Mouse (Mus musculus) gastrocnemius, postnatal 10 days (tissue): ENCODE data around the gene Gm48552. TPM values are rescaled to one million over a fixed set of nuclear protein-coding genes. Genes with fewer than 3 reads are reported as not detected.
A peak's percentile ranks its signal among the peaks of the same experiment; 100 is the strongest.

Source experiments
- DNase-seq: peaks from one replicate; pipeline ENCODE4 v3.0.0; 2021; ENCODE audit warnings: mixed read lengths
- long read RNA-seq, 2 experiments: library from polyadenylated mRNA; stranded (forward); transcript quantifications; one replicate each; pipeline ENCODE4 v2.0.0; 2021
- total RNA-seq, 2 experiments: library from RNA; stranded (reverse); gene quantifications; 2 replicates each; pipeline ENCODE4 v1.2.3; 2021

Gm48552 gene
- total RNA-seq, result 1 to 10 TPM in 1 of 2 experiments, under 1 TPM in 1; 0.33 to 2.0 TPM
- long read RNA-seq, experiment 1, result 0 reads
- long read RNA-seq, experiment 2, result 0 reads

DNA sequence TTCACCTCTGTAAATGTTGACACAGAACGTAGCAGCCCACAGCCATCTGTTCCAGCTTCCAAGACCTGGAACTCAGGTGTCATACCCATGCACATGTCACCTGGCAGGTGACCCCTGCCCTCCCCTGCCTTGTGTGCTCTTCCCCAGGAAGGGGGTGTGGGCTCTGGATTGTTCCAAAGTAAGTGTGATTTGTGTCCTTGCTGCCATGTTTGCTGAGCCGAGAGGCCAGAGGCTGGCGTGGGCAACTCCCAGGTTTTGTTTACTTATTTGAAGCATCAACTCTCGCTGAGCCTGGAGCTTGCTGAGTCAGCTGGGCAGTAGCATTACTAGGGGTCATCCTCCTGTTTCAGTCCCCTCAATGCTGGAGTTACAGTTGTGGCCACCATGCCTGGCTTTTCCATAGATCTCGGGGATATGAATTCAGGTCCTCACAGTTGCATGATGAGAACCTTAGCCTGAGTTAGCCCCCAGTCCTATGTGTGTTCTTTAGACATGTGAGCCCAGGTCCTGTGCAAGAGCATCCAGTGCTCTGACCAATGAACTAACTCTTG, at the start of gene Gm48552:
Gene Gm48552, plus strand, starts transcription at position 501 of the 551 bp plus-strand sequence.
- no peak for DNase-seq

DNA sequence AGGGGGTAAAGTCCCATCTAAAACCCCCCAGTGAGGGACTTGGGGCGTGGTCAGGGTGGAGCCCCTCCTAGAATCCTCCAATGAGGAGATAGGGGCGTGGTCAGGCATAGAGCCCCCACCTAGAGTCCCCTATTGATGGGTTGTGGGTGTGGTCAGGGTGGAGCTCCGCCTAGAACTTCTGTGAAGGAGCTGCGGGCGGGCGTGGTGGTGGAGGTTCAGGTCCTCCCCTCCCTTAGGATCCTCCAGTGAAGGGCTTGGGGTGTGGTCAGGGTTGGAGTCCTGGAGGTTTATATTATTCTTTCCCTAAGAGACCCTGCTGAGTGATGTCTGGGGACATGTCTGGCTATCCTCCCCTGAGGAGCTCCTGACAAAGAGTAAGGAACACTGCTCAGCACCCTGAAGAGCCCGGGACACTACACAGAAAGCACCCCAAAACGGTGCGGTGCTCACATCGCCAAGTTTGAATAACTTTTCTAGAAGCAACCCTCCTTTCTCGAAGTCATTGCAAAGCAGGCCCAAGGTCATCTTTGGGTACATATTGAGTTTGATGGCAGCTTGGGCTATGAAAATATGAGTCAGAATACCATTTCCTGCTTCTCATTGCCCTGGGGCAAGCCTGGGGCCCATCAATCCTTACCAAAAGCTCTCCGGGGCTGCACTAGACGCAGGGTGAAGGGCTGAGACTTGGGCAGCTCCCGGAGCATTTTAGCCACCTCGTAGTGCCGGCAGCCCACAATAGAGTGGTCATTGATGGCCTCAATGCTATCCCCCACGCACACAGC, 48.1 kb upstream of the Gm48552 start:
- no peak for DNase-seq

DNA sequence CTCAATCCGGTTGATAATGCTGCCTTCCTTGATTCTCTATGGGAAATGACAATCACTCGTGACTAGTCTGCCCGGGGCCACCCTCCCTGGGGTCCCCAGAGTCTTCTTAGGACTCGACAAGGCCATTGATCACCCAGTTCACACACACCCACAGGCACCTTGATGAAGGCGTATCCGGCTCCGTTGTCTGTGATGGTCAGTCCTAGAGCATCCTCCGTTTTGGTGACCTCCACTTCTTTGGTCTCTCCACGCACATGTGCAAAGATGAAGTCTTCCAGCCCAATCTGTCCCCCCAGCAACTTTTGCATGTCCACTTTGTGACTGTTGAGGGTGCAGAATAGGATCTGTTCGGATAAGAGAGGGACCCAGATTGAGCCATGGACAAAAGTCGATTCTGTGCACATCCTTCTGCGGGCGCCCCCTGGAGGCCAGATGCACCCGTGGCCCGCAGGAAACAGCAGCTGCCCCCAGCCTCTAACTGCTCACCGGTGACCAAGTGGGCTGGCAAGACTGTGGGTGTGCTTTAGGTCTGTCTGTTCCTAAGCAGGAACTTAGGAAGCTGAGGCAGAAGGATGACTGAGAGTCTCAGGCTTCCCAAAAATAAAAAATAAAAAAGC, 47.4 kb upstream of the Gm48552 start:
- peak; percentile 84 for DNase-seq

DNA sequence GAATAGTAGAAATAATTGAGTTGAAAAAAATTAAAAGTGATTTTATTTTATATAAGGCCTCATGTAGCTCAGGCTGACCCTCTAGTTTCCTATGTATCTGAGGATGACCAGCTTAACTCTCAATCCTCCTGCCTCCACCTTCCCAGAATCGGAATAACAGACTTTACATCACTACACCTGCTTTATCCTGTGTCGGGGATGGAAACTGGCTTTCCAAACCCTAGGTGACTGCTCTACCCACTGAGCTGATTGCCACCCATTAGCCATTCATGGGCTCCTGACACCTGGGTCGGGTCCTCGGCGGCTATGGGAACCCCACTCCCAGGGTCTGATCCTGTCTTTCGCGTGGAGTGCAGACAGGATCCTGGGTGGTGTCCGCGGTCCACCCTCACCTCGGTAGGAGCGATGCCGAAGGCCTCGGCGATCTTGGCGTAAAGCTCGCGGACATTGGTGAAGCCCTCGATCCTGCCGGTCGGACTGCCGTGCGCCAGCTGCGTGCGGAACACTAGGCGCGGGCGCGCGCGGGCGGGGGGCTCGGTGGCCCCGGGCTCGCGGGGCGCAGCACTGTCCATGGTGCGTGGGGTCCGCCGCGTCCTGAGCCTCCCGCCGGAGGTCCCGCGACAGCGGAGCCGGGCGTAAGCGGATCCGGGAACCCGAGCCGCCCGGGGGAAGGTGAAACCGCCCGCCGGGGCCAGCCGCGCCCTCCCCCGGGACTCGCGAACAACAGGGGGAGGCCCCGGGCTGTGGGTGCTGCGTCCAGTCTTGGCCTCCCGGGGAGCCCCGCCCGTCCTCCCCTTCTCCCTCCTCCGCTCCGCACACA, 45.9 kb upstream of the Gm48552 start, which contains the start of gene Gipc3:
Gene Gipc3, minus strand, starts transcription at position 581 of the 820 bp plus-strand sequence.
- DNase-seq, result peak; percentile 46

DNA sequence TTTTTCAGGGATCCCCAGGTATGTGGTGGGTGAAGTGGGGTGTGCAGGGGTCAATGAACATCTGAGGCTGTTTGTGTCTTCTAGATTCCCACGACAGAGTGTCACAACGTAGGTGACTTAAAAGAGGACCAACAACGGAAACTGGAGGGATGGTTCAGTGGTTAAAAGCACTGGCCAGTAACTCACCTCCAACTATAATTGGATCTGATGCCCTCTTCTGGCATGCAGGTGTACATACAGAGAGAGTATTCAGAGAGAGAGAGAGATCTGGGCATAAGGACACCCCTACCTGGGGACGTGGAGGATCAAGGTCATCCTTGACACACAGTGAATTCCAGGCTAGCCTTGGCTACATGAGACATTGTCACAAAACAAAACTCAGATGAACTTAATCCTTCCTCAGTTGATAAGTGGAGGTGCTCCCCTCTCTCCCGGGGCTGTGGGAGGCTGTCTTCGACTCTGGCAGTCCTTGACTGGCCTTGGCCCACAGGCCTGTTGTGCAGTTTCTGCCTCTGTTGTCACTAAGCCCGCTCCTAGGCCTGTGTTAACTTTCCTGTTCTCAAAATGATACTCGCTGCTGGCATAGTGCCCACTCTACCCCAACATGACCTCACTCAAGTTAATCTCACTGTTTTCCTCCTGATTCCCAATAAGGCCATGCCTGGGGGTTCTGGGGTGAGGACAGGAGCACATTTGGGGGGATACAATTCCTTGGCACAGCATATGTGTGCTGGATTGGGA, 44.2 kb upstream of the Gm48552 start:
- peak; percentile 46 for DNase-seq

DNA sequence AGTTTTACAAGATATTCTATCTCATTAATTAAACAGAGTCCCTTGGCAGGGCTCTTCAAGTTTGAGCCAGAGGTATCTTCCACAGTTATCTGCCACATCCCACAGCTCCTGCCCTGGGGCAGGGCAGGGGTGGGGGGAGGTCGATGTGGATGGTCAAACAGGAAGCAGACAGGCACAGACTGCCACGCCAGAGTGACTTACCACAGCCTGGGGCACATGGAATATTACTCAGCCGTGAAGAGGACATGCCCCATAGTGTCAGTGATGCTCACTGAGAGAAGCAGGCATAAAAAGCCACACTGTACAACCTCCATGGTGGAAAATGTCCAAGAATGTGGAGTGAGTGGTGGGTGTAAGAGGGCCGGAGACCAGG, 43.7 kb upstream of the Gm48552 start:
- no peak for DNase-seq

DNA sequence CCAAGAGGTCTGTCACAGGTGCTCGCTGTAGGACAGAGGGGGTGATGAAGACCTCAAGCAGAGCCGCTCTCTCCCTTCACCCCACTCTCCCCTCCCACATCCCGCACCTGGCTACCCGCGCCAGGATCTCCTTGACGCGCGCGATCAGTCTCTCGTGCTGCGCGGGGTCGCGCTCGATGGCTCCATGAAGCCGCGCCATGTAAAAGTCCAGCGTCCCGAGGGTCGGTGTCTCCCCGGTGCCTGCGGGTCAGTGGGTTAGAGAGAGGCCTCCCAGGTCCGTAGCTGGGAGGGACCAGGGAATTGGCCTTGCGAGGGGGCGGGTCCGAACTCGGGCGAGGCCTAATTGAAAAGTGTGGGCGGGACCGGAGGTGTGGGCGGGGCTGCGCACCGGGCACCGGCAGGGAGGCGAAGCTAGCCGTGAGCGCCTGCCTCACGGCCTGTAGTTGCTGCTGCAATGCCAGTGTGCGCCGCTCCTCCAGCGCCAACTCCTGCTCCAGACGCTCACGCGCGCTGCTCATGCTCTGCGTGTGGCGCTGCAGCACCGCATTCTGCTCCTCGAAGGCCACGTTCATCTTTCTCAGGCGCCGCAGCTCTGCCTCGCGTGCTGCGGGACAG, 42.2 kb upstream of the Gm48552 start:
- peak; percentile 38 for DNase-seq

DNA sequence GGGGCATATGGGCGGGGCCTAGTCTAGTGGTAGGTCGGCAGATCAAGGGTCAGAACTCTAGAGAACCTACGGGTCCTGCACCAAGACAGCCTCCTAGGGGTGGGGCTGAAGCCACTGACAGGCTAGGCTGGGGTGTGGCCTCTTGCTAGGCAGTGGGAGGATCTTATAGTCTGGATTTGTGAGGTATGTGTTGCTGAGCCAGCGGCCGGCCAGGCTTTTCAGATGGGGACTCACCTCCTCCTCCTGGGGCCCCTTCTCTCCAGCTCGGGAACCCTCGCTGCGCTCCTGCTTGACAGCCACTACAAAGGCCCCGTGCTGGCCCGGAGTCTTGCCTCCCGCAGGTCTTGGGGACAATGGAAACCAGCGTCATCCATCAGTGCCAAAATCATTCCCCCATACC, 39.7 kb upstream of the Gm48552 start:
- DNase-seq, result no peak

DNA sequence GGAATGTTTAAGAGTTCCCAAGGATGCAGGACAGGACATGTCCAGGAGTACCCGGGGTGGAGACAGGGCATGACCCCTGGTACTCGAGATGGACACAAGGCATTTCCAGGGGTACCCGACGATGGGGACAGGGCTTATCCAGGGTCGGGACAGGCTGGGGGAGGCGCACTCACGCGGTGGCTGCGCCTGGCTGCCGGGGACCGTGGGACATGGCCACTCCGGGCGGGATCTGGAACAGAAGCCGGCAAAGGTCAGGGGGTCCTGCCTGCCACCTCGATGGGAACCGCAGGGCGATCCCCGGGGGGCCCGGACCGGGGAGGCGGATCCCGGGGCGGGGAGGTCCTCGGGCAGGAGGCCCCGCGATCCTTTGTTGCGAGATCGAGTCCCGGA, 38.8 kb upstream of the Gm48552 start:
- no peak for DNase-seq

DNA sequence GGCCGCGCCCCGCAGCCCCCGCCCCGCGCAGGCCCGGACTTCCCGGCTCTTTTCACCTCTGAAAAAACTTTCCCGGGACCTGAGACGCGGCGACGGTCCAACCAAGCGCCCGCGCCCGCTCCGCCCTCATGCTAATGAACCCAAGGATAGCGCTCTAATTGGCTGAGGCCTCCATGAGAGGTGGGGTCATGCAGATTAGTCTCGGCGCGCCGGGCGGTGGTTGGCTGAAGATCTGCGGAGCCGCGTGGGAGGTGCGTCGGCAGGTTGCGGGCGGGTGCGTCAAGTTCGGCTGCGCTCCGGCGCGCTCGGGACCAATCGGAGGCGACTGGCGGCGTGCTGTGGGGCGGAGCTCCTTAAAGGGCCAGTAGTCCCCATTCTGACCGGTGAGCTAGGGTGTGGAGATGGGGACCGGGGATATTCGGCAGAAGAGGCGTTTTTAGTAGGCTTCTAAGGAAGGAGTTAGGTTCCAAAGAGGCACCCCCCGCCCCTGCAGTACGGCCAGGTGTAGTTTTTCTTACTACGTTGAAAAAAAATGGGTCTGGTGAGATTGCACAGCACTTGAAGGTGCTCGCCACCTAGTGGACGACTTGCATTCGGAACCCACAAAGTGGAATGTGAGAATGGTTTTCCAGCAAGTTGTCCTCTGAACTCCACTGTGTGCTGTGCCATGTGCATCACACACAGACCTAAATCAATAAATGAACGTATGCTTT, 38.3 kb upstream of the Gm48552 start, which contains the start of gene Hmg20b:
Gene Hmg20b, minus strand, starts transcription at position 130 of the 713 bp plus-strand sequence.
- DNase-seq, result peak; percentile 98

DNA sequence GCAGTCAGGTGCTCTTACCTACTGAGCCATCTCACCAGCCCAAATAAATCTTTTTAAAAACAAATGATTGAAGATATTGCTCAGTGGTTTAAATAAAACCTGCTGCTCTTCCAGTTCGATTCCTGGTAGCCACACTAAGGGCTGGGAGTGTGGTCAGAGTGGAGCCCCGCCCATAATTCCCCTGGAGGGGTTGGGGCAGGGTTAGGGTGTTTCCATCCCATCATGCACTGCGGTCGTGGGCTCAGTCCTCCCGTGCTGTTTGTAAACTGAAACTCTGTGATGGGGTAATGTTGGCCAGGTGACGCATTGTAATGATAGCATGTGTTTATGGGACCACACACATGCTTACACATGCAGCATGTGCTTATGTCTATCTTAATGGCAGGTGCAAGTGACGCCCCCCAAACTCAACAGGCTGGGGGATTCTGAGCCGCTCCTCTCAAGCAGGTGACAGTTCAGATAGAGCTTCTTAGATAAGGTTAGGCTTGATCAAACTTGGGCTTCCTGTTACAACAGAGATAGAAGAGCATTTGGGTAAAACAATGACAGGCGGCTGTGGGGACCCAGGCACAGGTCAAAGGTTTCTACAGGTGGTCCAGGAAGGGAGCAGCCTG, 37.0 kb upstream of the Gm48552 start:
- DNase-seq, result no peak

DNA sequence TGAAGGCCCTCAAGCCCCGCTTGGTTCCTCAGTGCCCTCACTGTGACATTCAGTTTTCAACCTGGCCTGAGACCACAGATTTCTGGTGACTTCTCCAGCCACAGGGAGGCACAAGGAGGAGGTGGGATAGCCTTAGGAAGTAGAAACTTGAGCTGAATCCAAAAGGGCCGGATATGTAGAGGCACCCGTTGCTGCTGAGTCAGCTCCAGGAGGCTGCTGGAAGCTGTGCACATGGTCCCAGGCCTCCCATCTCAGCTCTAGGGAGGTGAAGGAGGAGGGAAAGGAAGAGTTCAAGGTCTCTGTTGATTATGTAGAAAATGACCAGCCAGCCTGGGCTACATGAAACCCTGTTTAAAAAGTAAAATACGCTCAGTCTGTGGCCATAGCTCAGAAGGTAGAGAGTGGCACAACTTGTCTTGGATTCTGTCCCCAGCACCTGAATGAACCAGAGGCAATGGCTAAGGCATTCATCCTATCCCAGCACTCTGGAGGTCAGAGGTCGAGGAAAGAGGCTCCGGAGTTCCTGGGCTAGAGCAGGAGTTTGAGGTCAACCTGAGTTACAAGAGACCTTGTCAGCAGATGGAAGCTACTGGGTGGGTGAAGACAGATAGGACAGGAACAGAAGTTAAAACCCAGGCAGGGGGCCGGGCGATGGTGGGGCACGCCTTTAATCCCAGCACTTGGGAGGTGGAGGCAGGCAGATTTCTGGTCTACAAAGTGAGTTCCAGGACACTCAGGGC, 33.9 kb upstream of the Gm48552 start:
- no peak for DNase-seq

DNA sequence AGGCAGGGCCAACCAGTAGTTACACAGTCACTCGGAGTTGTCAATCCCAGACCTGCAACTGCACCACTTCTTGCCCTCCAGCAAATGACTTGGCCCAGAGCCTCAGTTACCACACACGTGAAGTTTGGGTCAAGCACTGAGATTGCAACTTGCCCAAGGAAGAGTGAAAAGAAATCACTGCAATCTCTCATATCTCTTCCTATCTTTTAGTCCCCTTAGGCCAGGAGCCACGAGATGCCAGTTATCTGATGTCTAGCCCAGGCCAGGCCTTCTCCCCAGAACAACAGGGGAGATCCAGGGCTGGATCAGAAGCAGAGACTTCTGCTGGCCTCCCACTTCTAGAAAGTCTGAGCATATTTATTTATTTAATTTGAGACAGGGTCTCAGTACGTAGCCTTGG, 33.3 kb upstream of the Gm48552 start:
- DNase-seq, result no peak

DNA sequence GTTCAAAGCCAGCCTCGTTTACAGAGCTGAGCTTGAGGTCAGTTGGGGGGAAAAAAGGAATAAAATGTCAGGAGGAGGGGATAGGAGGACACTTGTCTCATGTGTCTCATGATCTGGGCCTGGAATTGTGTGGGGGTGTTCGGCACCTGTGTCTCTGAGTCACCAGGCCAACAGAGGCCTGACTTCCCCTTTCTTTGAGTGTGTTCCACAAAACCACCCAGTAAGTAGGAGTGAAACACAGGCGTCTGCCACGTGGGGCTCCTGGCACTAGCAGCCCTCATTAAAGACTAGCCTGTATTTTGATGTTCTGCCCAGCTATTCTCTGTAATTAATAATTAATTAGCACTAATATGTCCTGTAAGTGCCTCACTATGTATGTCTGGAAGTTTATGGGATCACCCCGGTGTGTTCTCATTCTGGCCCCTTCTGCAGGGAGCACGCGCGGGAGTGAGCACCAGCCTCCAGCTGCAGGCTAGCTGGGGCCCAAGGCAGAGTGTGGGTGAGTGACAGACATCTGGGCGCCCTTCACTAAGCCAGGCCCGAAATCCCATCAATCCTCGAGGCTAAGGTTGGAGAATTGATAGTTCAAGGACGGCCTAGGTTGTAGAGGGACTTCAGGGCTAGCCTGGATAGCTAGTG, 32.3 kb upstream of the Gm48552 start:
- DNase-seq, result no peak

DNA sequence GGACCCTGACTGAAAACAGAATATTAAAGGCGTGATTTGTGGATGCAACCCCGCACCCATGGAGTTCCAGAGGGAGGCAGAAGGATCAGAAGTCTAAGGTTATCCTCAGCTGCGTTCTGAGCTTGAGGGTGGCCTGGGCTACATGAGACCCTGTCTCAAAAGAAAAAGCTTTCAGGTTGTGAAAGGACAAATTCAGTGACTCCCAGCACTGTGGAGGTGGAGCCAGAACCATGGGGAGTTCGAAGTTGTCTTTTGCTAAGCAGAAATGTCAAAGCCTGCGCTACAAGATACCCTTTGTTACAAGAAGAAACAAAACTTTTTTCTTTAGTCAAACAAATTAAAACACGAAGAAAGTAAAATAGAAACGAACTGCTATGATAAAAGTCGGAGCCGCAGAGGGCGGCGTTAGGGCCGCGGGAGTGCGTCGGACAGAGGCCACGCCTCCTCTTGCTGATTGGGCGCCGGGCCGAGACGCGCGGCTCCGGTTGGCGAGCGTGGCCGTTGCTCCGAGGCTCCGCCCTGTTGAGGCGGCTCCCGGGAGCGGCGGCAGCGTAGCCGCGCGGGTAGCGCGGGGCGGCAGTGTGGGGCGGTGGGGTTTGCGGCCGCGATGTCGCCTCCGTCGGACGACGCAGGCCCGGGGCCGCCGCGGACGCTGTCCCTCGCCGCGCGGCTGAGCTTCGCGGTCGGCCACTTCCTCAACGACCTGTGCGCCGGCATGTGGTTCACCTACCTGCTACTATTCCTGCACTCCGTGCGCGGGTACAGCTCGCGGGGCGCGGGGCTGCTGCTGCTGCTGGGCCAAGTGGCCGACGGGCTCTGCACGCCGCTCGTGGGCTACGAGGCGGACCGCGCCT, 31.6 kb upstream of the Gm48552 start, which contains the start of gene Mfsd12:
Gene Mfsd12, plus strand, starts transcription at position 501 of the 854 bp plus-strand sequence.
- peak; percentile 95 for DNase-seq

DNA sequence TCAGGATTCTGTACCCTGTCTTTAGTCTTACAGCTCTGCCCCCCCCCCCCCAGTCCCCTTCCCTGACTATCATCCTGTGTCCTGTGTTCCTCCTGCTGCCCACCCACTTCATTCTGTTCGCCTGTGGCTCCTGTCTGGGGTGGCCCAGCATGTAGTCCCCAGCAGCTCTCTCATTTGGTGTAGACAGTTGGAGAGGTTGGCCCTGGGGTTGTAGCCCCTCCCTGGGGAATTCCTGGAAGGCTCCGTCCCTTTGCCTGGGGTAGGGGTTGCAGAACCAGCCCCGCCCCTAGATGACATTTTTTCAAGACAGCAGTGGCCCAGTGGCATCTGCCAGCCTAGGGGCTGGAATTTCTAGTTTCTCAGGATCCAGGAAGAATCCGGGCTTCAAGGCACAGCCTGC, 30.6 kb upstream of the Gm48552 start:
- DNase-seq, result no peak

DNA sequence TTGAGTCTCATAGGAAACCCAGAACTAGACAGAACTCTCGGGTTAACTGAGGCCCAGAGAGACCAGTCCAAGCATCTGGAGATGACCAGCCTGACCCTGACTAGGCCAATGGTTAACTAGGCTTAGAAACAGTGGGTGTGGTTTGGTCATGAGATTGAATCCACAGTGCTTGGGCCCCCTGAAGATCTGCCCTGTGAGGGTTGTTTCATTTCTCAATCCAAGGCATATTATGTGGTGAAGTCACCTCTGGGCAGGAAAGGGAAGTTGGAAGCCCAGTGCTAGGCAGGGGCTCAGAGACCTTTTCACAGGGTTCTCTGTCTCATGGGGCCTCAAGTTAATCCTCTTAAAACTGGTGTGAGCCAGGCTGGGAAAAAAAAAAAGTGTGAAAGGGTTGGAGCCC, 30.0 kb upstream of the Gm48552 start:
- DNase-seq, result no peak

DNA sequence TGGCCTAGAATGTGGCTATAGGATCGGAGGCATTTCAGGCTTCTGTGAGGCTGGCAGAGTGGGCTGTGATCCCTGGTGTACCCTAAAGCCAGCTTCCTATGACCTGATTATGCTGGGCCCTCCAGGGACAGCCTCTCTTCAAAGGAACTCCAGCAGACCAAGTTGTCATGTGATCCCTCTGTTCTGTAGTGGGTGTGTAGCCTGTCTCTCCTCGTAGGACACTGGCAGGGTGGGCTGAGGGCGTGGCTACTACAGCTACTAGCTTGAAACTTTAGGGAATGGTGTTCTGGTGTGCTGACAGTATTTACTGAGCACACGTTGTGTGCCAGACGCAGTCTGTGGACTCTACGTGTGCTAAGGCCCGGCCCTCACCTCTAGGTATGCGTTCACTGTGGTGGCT, 28.1 kb upstream of the Gm48552 start:
- DNase-seq, result no peak
